Mouse (Mus musculus): ENCODE measurements around the gene Fbxw11.
A peak's percentile ranks its signal among the peaks of the same experiment; 100 is the strongest.

Fbxw11 gene

DNA sequence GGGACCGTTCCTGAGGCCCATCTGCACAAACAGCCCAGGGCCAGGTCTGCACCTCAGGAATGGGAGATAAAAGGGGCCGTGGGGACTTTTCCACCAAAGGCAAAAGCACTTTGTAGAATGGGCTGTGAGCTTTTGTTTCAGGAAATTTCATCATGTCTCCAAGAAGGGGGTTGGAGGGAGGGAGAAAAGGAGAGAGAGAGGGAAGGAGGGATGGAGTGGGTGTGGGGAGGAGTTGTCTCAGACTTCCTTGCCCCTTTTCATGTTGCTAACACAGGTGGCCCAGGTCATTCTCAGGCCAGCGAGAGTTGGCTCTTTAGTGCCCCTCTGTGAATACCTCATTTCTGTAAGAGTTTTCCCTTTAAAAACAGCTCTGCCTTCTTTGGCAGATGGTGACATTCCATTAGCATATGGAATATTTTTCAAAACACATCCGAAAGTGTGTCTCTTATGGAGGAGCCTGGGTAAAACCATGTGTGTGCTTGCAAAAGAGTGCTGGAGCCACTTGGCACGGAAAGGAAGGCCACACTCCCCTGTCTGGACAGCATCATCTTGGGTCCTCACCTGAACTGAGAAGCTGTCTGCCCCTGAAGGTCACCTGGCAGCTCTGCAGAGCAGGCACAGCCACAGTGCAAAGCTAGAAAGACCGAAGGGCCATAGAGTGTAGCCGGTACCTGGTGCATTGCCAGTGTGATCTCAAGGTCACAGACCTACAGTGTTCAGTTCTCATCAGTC lies 109.5 kb downstream of the Fbxw11 start:
- DNase-seq (ENCODE audit: low read depth, low spot score), result no peak

DNA sequence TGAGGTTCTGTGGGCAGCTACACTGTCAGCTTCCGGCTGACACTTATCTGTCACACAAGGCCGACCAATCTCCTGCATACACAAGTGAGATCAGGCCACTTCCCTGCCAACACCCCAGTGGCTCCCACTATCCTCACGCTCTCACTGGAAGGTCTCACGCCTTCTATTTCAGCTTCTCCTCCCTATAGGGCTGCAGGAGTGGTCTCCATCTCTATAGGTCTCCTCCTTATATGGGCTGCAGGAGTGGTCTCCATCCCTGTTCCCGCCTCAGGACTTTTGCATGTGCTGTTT lies 110.0 kb downstream of the Fbxw11 start:
- no peak for DNase-seq (ENCODE audit: low read depth, low spot score)

- no peak for DNase-seq (ENCODE audit: low read depth, low spot score)
Measured at GRCm38 (mm10) chr11:32753358-32753757, 110.8 kb downstream of the Fbxw11 start.

DNA sequence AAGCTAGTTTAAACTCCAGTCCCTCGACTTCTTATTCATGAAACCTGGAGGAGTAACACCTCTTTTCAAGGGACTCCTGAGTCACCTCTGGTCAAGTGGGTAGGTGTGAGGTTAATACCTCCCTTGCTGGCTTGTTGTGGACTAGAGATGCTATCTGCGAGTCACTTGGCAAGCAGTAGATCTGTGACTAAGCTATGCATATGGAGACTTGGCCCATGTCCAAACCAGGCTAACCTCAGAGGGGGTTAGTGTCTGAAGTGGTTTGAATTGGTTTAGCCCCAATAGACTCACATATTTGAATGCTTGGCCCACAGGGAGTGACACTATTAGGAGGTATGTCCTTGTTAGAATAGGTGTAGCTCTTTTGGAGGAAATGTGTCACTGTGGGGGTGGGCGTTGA lies 120.2 kb downstream of the Fbxw11 start:
- DNase-seq (ENCODE audit: low read depth, low spot score), result no peak

GRCm38 (mm10) chr11:32767496-32768230 lies 125.1 kb downstream of the Fbxw11 start:
- peak; percentile 54 for DNase-seq (ENCODE audit: low read depth, low spot score)

- no peak for DNase-seq (ENCODE audit: low read depth, low spot score)
Measured at GRCm38 (mm10) chr11:32768642-32769343, 126.3 kb downstream of the Fbxw11 start.

DNA sequence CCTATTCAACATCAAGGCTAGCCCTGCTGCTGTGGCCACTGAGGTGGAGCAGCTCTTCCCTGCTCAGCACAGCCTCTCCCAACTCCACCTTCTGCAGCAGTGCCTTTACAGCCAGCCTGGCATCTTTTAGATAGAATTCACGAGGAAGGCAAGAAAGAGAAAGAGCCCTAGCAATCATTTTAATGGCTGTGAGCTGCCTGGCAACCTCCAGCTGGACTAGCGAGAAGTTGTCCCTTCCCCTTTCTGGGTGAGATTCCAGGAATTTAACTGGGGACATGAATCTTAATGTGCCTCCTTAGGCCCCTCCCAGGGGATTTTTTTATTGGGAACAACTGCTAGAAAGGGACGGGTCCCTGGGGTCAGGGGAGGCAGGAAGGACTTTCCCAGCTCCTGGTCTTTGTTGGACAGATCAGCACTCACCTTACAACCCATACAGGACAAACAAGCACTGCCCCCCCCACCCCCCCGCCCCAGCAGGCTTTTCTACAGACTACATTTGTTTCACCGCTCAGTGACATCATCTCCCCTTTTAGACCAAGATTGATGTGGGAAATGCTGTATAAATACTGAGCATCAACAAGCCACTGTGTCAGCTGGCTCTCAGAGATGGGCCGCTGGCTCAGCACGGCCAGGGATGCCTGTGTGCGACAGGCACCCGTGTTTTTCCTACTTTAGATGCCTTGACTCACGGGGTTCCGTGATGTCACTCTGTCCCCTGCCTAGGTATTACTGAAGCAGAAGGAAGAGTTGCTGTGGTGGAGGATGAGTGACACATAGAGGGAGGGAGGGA lies 138.4 kb downstream of the Fbxw11 start:
- DNase-seq (ENCODE audit: low read depth, low spot score), result peak; percentile 48

DNA sequence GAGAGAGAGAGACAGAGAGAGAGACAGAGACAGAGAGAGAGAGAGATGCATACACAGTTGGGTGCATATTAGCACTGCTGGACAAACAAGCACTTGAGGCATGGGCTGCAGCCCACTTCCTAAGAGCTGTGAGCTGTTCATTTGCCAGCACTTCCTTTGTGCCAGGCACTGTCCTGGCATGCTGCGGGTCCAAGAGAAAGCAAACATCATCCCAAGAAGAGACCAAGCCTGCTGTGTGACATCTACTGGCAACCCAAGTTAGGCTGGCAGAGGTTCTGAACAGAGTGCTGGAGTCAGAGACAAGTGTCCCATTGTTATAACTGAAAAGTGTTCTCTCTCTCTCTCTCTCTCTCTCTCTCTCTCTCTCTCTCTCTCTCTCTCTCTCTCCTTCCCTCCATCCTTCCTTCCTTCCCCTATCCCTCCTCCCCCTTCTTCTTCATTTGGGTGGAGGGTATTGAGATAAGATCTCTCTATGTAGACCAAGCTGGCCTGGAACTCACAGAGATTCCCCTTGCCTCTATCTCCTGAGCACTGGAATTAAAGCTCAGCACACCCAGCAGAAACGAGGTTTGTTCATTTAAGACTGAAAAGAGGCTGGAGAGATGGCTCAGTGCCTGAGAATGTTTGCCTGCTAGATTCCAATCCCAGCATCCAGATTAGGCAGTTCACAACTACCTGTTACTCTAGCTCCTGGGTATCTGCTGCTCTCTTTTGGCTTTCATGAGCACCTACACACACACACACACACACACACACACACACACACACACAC lies 139.3 kb downstream of the Fbxw11 start:
- no peak for DNase-seq (ENCODE audit: low read depth, low spot score)

DNA sequence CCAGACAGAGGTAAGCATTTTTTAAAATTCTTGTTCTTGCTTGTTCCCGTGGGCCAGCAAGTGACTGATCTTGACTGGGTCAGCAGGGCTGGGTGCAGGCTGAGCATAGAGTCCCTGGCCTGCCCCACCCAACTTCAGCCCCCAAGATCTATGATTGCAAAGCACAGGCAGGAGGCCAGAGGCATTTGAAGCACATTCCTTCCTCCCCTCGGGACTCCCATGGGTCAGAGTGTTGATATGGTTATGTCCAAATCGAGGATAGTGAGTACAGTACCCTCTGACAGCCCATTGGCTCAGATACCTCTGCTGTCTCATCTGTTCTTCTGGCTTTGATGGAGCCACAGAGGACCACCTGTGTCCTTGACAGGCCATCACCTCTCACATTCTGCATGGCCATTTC lies 140.2 kb downstream of the Fbxw11 start:
- DNase-seq (ENCODE audit: low read depth, low spot score), result no peak

- DNase-seq (ENCODE audit: low read depth, low spot score), result no peak
Measured at GRCm38 (mm10) chr11:32785591-32786147, 143.1 kb downstream of the Fbxw11 start.

- DNase-seq (ENCODE audit: low read depth, low spot score), result no peak
Measured at GRCm38 (mm10) chr11:32786201-32786600, 143.7 kb downstream of the Fbxw11 start.

DNA sequence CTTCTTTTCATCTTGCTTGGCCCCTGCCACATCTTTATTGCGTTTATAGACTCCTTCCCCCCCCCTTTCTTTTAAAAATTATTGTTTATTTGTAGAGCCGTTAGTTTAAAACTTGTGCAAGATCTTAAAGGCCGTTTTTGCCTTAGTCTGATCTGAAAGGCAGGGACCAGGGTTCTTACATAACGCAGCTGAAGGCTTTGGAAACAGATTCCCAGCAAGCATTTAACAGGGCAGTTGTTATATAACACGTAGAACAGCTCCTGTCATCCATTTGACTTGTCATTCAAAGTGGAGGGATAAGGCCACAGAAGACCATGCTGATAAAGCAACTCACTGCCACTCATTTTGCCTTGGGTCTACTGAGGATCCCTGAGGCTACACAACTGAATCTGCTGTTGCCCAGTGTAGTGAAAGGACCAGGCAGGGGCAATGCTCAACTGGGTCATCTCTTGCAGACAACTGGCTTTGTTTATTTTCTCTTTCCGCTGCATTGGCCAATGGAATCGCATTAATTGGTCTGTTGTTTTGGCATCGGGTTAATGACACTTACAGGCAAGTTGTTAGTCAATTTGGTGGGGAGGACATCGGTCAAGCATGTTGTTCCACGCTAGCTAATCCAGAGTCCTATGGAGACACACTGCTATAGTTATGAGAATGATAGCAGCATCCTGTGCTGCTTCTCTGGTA lies 152.4 kb downstream of the Fbxw11 start:
- DNase-seq (ENCODE audit: low read depth, low spot score), result no peak
